Mouse (Mus musculus): ENCODE data around the gene Fance.

DNA sequence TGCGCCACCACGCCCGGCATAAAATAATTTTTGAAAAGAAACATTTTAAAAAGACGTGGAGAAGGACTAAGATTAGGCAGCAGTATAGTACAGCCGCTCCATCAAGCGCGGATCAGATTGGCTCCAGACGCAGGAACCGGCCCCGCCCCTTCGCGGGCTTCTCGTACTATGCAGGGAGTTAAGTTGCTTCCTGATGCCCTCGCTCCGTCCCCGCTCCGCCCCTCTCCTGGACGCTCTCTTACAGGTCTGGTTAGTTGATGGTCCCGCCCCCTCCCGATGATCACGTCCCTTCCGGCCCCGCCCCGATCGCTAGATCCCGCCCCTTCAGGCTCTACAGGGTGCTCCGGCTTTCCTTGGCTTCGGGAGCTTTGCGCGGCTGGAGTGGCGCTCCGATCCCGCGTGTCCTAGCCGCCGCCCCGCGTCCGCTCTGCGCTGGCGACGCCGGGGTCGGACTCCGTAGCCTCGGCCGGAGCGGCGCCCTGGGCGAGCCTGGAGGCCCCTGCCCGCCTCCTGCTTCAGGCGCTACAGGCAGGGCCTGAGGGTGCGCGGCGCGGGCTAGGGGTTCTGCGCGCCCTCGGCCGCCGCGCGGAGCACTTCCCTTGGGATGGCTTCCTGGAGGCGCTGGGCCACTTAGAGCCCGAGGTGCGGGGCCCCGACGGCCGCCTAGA is at the start of gene Fance:
- TF ChIP-seq POLR2A (IDR thresholded peaks at IDR 0.05; ENCODE audit: insufficient read depth, low read length) (peak; percentile 76), CTCF (IDR thresholded peaks at IDR 0.05; ENCODE audit: low read depth, low read length) (no peak), EP300 (IDR thresholded peaks at IDR 0.05; ENCODE audit: insufficient read depth, low read depth, low read length) (no peak)

Measured in ES-Bruce4 (cell line).